Mouse (Mus musculus) ovary, postnatal 14 days (tissue): ENCODE data around the gene Gng4.

Experiments used
- DNase-seq: peaks from one replicate; pipeline ENCODE4 v3.0.0; 2022; ENCODE audit warnings: low spot score

The Gng4 gene

GRCm38 (mm10) chr13:13818696-13819095 is 34.8 kb downstream of the Gng4 start:
- no peak for DNase-seq

DNA sequence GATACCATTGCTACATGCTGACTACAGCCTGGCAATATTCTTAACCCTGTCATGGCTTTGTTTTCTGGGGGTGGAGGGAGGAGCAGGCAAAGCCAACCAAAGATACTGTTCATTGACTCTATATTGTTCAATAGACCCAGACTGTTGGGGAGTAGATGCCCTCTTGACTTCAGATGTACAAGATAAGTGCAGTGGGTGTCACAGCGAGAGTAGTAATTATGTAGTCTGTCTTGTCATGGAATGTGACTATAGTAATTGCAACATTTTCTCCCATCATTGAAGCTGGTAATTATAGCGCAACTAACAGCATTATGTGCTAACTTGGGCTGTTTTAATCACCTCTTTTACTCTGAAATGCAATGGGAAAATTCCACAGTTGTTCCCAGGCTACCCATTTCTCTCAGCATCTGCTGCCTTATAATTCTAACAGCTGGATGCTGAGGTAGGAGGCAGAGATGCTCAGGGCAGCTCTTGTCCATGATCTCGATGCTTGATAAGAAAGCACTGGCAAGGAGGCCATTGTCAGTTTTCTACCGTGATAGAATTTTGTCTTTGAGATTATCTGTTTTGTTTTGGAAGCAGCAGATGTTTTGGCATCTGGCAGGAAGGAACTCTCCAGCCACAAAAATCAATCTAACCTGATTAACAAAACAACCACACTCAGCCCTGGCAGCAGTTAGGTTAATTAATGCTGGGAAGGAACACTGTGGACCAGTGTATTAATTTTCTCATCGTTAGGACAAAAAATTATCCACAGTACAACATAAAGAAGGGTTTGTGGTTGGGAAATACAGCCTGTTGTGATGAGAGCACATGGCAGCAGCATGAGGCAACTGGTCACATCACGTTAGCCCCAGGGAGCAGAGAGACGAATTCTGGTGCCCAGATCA is 36.6 kb downstream of the Gng4 start:
- no peak for DNase-seq

DNA sequence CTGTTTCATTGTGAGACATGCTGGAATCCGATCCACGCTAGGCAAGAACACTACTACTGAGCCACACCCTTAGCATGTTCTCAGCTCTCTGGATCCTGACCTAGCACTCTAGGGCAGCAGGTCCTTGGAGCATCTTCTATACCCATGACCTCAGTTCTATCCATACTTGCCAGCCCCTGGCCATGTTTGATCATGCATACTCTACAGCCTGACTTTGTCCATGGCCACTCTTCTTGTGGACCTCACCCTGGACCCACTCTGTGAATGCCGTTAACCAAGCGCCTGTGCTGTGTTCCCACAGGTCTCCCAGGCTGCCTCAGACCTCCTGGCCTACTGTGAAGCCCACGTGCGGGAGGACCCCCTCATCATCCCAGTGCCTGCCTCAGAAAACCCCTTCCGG is 41.1 kb downstream of the Gng4 start:
- DNase-seq = no peak

DNA sequence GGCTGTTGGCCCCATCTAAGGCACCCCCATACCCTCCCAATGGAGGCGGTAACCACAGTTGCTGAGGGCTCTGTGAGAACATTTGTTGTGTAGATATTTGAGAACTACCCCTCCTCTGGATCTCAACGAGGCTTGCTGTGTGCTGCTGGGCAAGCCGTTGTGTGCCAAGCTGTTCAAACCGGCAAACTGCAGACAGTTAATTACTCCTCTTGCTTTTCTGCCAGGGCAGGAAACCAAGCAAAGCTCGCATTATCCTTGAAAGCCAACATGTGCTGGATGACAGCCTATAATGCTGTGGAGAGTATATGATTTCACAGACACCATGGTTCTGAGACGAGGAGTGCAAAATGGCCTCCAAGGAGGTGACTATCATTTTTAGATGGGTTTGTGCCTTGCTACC is 42.7 kb downstream of the Gng4 start:
- no peak for DNase-seq

DNA sequence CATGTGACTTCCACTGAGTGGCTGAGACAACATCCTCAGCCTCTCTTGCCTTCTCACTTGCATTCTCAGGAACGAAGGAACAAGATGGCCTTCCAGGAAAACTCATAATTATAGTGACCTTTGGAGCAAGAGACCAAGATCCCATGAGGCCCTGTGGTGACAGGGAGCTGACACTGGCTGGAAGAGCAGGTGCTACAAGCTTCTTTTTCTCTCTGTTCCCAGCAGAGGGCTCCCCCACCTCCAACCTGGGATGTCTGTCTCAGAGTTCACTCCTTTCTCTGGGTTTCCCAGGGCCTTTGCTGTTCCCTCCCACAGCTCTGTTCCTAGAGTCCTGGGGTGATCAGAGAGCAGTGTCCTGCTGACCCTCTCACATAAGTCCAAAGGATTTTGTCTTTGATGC is 44.3 kb downstream of the Gng4 start:
- DNase-seq = no peak

DNA sequence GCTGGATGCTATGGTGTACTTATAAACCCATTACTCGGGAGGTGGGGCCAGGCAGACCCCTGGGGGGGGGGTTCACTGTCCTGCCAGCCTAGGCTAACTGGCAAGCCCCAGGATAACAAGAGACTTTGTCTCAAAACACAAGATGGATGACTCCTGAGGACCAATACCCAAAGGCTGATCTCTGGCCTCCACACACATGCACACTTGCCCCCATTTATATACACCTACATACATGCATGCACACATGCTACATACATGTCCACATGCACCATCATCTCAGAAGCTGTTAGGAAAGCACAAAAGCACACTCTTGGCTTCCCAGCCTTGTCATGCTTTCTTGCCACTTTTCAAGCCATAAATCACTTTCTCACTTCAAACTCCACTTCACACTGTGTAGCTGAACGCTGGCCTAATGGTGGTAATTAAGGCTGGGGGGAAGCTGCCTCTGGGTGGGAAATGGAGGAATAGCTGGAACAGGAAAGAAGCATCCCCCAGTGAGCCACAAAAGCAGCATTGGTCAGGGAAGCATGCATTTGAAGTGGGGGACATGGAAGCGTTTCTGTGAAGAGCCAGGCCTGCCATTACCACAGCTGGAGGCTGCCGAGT is 46.7 kb downstream of the Gng4 start:
- no peak for DNase-seq

- no peak for DNase-seq
Observed at GRCm38 (mm10) chr13:13835180-13835579, 51.3 kb downstream of the Gng4 start.

GRCm38 (mm10) chr13:13845021-13845420 is 61.2 kb downstream of the Gng4 start:
- DNase-seq = no peak

DNA sequence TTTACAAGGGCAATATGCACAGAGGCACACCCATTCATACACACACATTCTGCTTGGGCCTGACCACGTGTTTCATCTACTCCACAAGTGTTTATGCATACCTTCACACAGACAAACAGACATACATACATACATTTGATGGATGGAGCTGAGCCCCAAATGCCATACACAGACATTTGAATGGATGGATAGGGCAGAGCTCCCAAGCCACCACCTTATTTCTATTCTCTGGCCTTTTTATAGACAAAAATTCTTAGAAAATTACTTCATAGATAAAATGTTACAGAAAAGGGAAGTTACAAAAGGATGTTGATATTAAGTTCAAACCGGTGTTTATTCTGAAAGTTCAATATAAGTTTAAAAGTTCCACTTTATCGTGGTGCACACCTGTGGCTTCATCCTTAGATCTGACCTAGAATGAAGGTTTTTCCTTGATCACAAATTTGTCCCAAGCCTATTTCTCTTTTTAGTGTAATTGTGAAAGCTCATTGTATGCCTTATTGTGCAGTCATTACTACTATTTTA is 63.3 kb downstream of the Gng4 start:
- no peak for DNase-seq

DNA sequence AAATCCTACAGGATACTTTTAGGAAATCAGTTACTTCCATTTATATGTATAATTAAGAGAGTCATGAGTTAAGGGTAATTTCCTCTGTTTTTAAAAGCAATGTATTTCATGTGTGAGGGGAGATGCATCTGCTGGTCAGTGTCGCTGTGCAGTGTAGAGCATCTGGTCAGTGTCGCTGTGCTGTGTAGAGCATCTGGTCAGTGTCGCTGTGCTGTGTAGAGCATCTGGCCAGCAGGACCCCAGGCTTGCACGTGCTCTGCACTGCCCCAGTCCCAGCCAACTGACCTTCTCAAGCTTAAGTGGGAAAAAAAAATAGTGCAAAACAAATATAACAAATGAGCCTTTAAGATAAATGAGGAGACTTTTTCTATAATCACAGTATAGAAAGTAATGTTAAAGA is 73.3 kb downstream of the Gng4 start:
- no peak for DNase-seq

GRCm38 (mm10) chr13:13862346-13862745 is 78.5 kb downstream of the Gng4 start:
- DNase-seq = no peak

DNA sequence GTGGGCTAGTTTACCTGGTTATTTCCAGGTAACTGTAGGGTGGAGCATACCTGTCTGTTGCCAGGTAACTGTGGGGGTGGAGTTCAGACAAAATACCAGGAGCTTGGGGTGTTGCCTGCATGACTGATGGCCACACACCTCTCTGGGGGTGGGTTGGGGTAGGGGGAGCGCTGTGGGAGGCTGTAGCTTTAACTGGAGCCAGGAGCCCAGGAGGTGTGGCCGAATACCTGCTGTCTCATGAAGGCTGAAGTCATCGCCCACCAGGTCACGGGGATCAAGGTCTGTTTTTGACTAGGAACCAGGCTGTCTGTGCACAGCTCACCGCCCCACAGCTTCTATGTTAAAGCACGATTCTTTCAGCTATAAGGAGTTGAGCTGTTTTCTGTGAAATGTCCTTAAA is 79.1 kb downstream of the Gng4 start:
- DNase-seq = no peak

- no peak for DNase-seq
Observed at GRCm38 (mm10) chr13:13866339-13866738, 82.5 kb downstream of the Gng4 start.

DNA sequence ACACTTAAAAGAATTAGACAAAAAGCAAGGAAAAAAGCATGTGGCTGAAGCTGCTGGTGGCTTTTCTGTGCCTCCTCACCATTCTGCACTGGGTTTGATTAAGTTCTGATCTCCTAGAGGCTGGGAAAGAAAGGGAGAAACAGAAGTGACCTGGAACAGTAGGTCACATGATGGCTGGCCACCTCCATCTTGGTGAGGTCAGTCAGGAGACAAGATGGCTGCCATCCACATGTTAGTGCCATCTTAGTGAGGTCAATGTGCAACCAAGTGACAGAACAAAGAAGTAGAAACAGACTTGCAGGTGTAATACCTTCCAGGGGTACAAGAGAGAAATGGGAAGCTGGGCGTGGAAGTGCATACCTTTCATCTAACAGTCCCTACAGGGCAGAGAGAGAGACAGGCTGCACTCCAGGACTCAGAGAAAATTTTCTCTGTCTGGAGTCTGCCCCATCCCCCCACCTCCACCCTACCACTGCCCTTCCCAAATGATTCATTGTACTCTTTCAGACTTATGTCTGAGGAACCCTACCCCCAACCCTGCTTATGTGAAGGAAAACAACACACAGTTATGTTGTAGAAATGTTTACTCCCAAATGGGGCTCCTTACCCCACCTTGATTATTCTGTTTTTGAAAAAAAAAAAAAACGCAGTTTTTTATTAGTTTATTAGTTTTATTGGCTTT is 83.4 kb downstream of the Gng4 start:
- no peak for DNase-seq

- DNase-seq = no peak
Observed at GRCm38 (mm10) chr13:13867922-13868321, 84.1 kb downstream of the Gng4 start.
